Mouse (Mus musculus) T-helper 17 cell (primary cell): ENCODE results near the gene Dnah2.
"Not testable (repeated sequence)": the region's sequence is repeated elsewhere in the genome, so short reads cannot be mapped to it uniquely, and the experiment has no call there.

ENCODE experiments used
- in situ Hi-C, 2 experiments: fragments of 300-600 bp; cut with MboI, MseI; formaldehyde crosslinking; loops; 1 replicate in 1 of 2; 2 replicates in 1 of 2; pipeline ENCODE4 v1.15.1; 2025; ENCODE audit warnings: high pct_unique_total_duplicates in 2 of 2

Dnah2 gene

GRCm38 (mm10) chr11:69564391-69564790 is 15.5 kb upstream of the Dnah2 start:
- in situ Hi-C loops, result no loop called here

DNA sequence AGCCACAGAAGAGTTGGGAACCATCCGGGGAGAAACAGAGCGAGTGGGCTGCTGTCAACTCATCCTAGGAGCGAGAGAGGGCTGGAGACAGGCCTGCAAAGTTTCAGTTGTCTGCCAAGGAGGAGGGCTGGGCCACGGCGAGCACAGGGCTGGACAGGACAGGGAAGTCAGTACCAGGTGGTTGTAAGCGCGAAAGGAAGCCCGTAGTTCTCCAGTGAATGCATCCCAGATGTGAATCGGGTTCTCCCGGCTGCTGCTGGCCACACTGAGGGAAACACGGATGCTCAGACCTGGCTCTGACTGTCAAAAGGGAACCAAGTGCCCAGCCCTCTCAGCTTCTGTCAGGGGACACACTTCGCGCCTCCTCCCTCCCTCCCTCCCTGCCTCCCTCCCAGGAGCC is 14.5 kb upstream of the Dnah2 start:
- in situ Hi-C loops, result no loop called here

GRCm38 (mm10) chr11:69560896-69561854 is 12.3 kb upstream of the Dnah2 start:
- in situ Hi-C loops, result no loop called here

- in situ Hi-C loops, result no loop called here
These were observed 11.2 kb upstream of the Dnah2 start, which contains the start of gene Efnb3 for GRCm38 (mm10) chr11:69559851-69560765. Gene Efnb3, minus strand, starts transcription at chr11:69560205.

DNA sequence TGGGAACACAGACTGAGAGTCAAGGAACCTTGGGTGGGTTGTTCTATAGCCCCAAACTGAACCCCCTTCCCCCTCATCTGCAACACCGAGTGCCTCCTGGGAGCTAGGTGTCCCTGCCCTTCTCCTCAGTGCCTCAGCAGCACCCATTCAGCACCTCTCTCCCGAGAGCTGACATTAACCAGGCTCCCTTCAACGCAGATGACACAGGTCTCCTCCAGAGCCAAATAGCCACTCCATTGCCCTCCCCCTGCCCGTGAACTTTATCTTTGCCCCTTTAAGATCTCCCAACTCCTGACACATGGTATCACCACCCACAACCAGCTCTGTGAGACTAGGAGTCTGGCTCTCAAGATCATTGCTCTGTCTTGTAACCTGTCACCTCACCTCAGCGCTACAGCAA is 10.3 kb upstream of the Dnah2 start:
- in situ Hi-C loops, result no loop called here

- in situ Hi-C loops, result no loop called here
These were observed 9.8 kb upstream of the Dnah2 start for GRCm38 (mm10) chr11:69558756-69559155.

- in situ Hi-C loops, result no loop called here
These were observed 8.6 kb upstream of the Dnah2 start for GRCm38 (mm10) chr11:69557381-69557958.

DNA sequence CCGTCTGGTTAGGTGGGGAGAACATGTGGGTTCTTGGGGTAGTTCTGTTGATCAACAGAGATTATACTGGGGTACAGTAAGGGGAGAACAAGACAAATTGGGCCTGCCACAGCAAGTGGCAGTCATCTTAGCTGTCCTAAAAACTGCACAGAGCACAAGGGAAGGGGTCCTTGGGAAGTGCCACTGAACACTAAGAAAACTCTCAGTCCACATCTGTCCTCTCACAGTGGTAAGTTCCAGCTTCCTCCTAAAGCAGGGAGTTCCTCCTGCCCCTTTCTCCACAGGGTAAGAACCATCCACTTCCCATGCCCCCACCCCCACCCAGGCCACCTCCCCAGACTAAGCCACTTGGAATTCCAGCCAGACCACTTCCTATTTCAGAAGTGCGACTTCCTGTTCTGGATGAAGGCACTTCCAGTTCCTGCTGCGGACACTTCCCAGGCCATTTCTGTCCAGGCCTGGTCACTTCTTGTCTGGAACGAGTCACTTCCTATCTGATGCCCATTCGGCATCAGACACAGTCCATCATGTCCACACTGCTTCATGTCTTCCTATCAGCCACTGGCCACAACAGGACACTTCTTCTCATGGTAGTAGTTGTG is 5.7 kb upstream of the Dnah2 start:
- in situ Hi-C loops, result no loop called here

DNA sequence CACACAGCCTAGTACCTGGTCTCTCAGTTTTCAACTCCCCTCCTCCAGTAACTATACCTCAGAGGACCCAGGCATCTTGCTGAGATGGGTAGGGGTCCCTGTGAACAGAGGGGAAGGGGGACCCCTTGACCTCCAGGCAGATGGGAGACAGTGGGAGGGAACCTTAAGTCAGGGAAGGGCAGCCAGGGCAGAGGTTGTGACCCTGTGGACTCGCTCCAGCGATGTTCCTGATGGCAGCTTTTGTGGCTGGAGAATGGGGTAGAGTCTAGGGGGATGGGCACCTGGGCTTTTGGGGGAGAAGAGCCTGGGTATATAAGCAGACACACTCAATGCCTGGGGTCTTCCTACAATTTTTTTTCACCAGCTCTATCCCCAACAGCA is 4.4 kb upstream of the Dnah2 start:
- in situ Hi-C loops, result no loop called here

DNA sequence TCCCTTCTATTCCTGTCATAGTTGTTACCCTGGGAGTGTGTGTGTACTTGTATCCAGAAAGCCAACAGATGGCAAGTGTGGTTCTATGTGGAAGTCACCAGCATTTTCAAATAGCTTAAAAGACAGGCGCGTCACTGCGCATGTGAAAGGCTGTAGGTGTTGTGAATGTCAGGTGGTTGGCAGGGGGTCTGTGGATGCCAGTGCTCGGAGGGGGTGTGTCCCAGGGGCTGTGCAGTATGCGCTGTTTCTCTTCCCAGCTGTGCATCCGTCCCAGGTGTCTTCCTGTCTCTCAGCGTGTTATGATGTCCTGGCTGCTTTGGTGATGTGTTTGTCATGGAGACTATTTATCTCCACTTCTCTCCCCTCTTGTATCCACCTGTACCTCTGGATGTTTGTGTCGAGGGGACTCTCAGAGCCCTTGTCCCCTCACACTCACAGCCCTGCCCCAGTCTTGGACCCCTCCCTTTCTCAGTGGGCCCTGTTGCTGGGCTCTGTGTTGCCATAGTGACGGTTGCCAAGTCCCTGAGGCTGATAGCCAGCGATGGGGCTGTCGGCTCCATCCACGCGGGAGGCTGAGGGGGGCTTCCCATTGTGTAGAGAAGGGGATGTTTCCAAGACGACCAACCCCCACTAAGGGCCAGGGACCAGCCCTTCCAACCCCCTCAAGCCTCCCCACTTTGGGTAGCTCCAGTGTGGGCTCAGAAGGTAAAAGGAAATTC is 3.9 kb upstream of the Dnah2 start:
- in situ Hi-C loops, result no loop called here

GRCm38 (mm10) chr11:69551310-69551709 is 2.4 kb upstream of the Dnah2 start:
- in situ Hi-C loops, result no loop called here

GRCm38 (mm10) chr11:69547071-69547470 is 1.8 kb downstream of the Dnah2 start:
- in situ Hi-C loops, result no loop called here

DNA sequence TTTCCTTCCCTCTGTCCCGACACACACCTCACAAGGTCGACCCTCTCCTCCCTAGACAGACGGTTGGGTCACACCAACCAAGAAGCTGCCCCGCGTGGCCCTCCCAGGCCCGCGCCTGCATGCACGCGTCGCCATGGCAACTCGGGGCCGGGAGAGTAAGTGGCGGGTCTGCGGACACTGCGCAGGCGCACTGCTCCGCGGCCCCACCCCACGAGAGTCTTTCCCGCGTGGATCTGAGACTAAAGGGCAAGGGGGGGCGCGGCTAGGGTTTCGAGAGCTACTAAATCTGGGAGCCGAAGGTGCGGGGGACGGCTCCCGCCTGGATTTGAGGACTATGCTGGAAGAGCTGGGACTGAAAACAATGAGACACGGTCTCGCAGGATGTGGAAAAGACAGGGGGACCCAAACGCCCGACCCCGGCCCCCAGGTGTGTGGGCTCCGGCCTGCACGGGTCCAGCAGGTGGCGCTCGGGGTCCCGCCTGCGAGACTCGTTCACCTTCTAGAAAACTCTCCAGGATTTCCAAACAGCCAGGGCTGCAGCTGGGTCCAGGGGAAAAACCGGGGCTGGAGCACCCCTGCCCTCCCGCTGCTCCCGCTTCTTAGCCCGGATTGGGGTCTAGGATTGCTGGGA is 2.4 kb downstream of the Dnah2 start:
- in situ Hi-C loops, result no loop called here

DNA sequence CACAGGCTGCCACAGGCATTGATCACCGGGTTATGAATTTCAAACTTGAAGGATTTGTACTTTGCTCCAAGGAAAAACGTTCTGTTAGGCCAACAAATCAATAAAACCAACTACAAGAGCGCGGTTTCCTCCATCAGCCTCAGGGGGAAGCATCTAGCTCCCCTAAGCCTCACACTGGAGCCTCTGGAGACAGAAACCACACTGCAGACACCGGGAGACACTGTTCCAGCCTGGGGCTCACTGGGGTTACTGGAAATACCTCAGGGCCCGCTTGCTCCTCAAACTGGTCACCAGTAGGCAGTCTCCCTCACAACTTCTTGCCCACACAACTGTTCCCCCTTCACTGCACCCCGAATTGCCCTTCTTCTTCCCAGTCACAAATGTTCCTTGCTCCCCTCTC is 3.0 kb downstream of the Dnah2 start:
- in situ Hi-C loops, result no loop called here

DNA sequence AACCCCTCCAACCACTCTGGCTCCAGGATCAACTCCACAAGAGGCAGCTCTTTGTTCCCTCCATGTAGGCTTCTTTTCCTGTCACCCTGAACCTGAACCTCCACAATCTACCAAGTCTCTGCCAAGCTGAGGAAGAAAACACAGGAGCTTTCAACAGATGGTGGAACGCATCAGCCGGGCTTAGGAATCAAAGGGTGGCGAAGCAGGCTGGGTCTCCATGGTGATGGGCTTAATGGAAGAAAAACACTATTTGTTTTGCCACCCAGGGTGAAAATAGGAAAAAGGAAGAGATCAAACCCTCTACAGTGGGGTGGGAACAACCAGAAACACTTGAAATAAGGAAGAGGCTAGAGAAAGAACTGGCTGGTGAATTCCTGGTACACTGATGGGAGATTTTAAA is 5.3 kb downstream of the Dnah2 start:
- in situ Hi-C loops, result no loop called here

DNA sequence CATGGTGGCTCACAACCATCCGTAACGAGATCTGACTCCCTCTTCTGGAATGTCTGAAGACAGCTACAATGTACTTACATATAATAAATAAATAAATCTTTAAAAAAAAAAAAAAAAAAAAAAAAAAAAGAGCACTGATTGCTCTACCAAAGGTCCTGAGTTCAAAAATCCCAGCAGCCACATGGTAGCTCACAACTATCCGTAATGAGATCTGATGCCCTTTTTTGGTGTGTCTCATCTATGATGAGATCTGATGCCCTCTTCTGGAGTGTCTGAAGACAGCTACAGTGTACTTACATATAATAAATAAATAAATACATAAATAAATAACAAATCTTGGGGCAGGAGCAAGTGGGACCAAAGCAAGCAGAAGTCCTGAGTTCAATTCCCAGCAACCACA is 7.2 kb downstream of the Dnah2 start:
- in situ Hi-C loops, result not testable (repeated sequence)

GRCm38 (mm10) chr11:69540700-69541099 is 8.2 kb downstream of the Dnah2 start:
- in situ Hi-C loops, result no loop called here

GRCm38 (mm10) chr11:69534990-69535389 is 13.9 kb downstream of the Dnah2 start:
- in situ Hi-C loops, result no loop called here

GRCm38 (mm10) chr11:69532480-69533150 is 16.3 kb downstream of the Dnah2 start:
- in situ Hi-C loops, result no loop called here

- in situ Hi-C loops, result not testable (repeated sequence)
These were observed 18.2 kb downstream of the Dnah2 start for GRCm38 (mm10) chr11:69530755-69531154.
